Mouse (Mus musculus) CH12.LX (cell line): ENCODE measurements around the gene Pde1b. TPM values are rescaled to one million over a fixed set of nuclear protein-coding genes. Genes with fewer than 3 reads are reported as not detected.

Experiments
- DNase-seq: peaks from one replicate; pipeline ENCODE4 v3.0.0-alpha.2; 2013; ENCODE audit errors: extremely low read depth
- H3K27ac ChIP-seq: 2 replicates; pipeline ENCODE4 v1.5.1; 2012; ENCODE audit warnings: low read depth, mild to moderate bottlenecking, control low read depth, moderate library complexity; ENCODE audit not compliant: insufficient read depth
- H3K27me3 ChIP-seq: replicated peaks from 2 replicates; pipeline ENCODE3; 2012; ENCODE audit warnings: inconsistent platforms
- H3K36me3 ChIP-seq, 2 experiments: replicated peaks in 1 of 2; 2 replicates each; pipeline versions ENCODE3 to v1.6.1; 2012; ENCODE audit warnings: inconsistent platforms in 1 of 2, low read length in 1 of 2, mild to moderate bottlenecking in 1 of 2, mixed read lengths in 1 of 2, moderate library complexity in 1 of 2; ENCODE audit not compliant: control insufficient read depth in 1 of 2, insufficient read depth in 1 of 2
- H3K4me1 ChIP-seq, 2 experiments: 2 replicates each; pipeline ENCODE4 v1.6.1; 2012; ENCODE audit warnings: inconsistent platforms in 1 of 2, moderate library complexity in 1 of 2; ENCODE audit not compliant: insufficient read depth in 2 of 2, control insufficient read depth in 1 of 2
- H3K4me2 ChIP-seq: 2 replicates; pipeline ENCODE4 v1.6.1; 2012; ENCODE audit warnings: low read depth, mild to moderate bottlenecking, control low read depth; ENCODE audit not compliant: poor library complexity, insufficient read depth, severe bottlenecking
- H3K4me3 ChIP-seq, 3 experiments: fragments of 150-350 bp in 1 of 3; sonication (generic) in 1 of 3; replicated peaks in 1 of 3; 2 replicates each; pipeline versions ENCODE3 to v1.5.1; 2011 to 2012; ENCODE audit warnings: low read depth in 2 of 3, low read length in 2 of 3, mild to moderate bottlenecking in 2 of 3, moderate library complexity in 2 of 3, control low read depth in 1 of 3, improper control_type of control experiment in 1 of 3, inconsistent platforms in 1 of 3, mixed read lengths in 1 of 3; ENCODE audit not compliant: poor library complexity in 1 of 3
- H3K79me2 ChIP-seq: replicated peaks from 2 replicates; pipeline ENCODE4 v1.6.1; 2012; ENCODE audit warnings: mild to moderate bottlenecking, moderate library complexity; ENCODE audit not compliant: control insufficient read depth, poor library complexity, insufficient read depth, severe bottlenecking; ENCODE audit errors: extremely low read depth
- H3K9ac ChIP-seq: 2 replicates; pipeline ENCODE4 v1.6.1; 2012; ENCODE audit warnings: low read depth, mild to moderate bottlenecking, control low read depth, moderate library complexity; ENCODE audit not compliant: insufficient read depth
- H3K9me3 ChIP-seq: replicated peaks from 2 replicates; pipeline ENCODE3; 2012; ENCODE audit warnings: low read length, inconsistent platforms, mixed read lengths
- BHLHE40 ChIP-seq: IDR thresholded peaks from 2 replicates; pipeline ENCODE4 v1.6.1; 2011; ENCODE audit warnings: mild to moderate bottlenecking, low read depth, low read length, improper control_type of control experiment
- CHD1 ChIP-seq: IDR thresholded peaks from 2 replicates; pipeline ENCODE4 v1.6.1; 2012; ENCODE audit warnings: low read depth, low read length, improper control_type of control experiment, inconsistent platforms
- CHD2 ChIP-seq: IDR thresholded peaks from 2 replicates; pipeline ENCODE4 v1.6.1; 2011; ENCODE audit warnings: low read length, improper control_type of control experiment
- CTCF ChIP-seq, 2 experiments: IDR thresholded peaks in 1 of 2; conservative IDR thresholded peaks in 1 of 2; 2 replicates each; pipeline ENCODE4 v1.5.1; 2011 to 2012; ENCODE audit warnings: low read depth in 2 of 2, low read length in 2 of 2, improper control_type of control experiment in 1 of 2, inconsistent platforms in 1 of 2, mild to moderate bottlenecking in 1 of 2, moderate library complexity in 1 of 2
- E2F4 ChIP-seq: IDR thresholded peaks from 2 replicates; pipeline ENCODE4 v1.6.1; 2011; ENCODE audit warnings: low read depth, low read length, improper control_type of control experiment; ENCODE audit not compliant: insufficient replicate concordance
- ELF1 ChIP-seq: IDR thresholded peaks from 2 replicates; pipeline ENCODE4 v1.6.1; 2014; ENCODE audit warnings: low read depth, mild to moderate bottlenecking, inconsistent platforms, low read length, improper control_type of control experiment
- EP300 ChIP-seq: IDR thresholded peaks from 2 replicates; pipeline ENCODE4 v1.6.1; 2011; ENCODE audit warnings: low read length, improper control_type of control experiment
- ETS1 ChIP-seq: conservative IDR thresholded peaks from 2 replicates; pipeline ENCODE4 v1.6.1; 2012; ENCODE audit warnings: low read depth, mild to moderate bottlenecking, inconsistent platforms, low read length, improper control_type of control experiment, moderate library complexity
- GABPA ChIP-seq: IDR thresholded peaks from 2 replicates; pipeline ENCODE4 v1.6.1; 2012; ENCODE audit warnings: low read depth, low read length, improper control_type of control experiment, inconsistent platforms; ENCODE audit not compliant: insufficient replicate concordance
- HCFC1 ChIP-seq: IDR thresholded peaks from 2 replicates; pipeline ENCODE4 v1.6.1; 2012; ENCODE audit warnings: low read depth, mild to moderate bottlenecking, inconsistent platforms, low read length, improper control_type of control experiment
- IRF4 ChIP-seq: IDR thresholded peaks from 2 replicates; pipeline ENCODE4 v1.6.1; 2014; ENCODE audit warnings: low read depth, mild to moderate bottlenecking, inconsistent platforms, low read length, improper control_type of control experiment
- JUN ChIP-seq: IDR thresholded peaks from 2 replicates; pipeline ENCODE4 v1.6.1; 2011; ENCODE audit warnings: low read depth, mild to moderate bottlenecking, low read length, improper control_type of control experiment, moderate library complexity; ENCODE audit not compliant: insufficient read depth
- JUND ChIP-seq: conservative IDR thresholded peaks from 2 replicates; pipeline ENCODE4 v1.6.1; 2011; ENCODE audit warnings: low read depth, low read length, improper control_type of control experiment
- KAT2A ChIP-seq: IDR thresholded peaks from 2 replicates; pipeline ENCODE4 v1.6.1; 2012; ENCODE audit warnings: low read length, improper control_type of control experiment, inconsistent platforms; ENCODE audit not compliant: insufficient replicate concordance
- MAFK ChIP-seq: IDR thresholded peaks from 2 replicates; pipeline ENCODE4 v1.6.1; 2011; ENCODE audit warnings: low read length, improper control_type of control experiment; ENCODE audit not compliant: insufficient replicate concordance
- MAX ChIP-seq: IDR thresholded peaks from 2 replicates; pipeline ENCODE4 v1.6.1; 2011; ENCODE audit warnings: low read length, improper control_type of control experiment
- MAZ ChIP-seq: IDR thresholded peaks from 2 replicates; pipeline ENCODE4 v1.6.1; 2012; ENCODE audit warnings: low read depth, mild to moderate bottlenecking, inconsistent platforms, low read length, improper control_type of control experiment, moderate library complexity
- MEF2A ChIP-seq: IDR thresholded peaks from 2 replicates; pipeline ENCODE4 v1.6.1; 2014; ENCODE audit warnings: low read depth, mild to moderate bottlenecking, inconsistent platforms, low read length, improper control_type of control experiment, borderline replicate concordance
- MXI1 ChIP-seq: IDR thresholded peaks from 2 replicates; pipeline ENCODE4 v1.6.1; 2011; ENCODE audit warnings: mild to moderate bottlenecking, low read depth, low read length, improper control_type of control experiment
- MYC ChIP-seq: IDR thresholded peaks from 2 replicates; pipeline ENCODE4 v1.6.1; 2011; ENCODE audit warnings: low read depth, mild to moderate bottlenecking, improper control_type of control experiment, low read length
- NELFE ChIP-seq: IDR thresholded peaks from 2 replicates; pipeline ENCODE4 v1.6.1; 2011; ENCODE audit warnings: low read depth, low read length, improper control_type of control experiment
- NRF1 ChIP-seq: IDR thresholded peaks from 2 replicates; pipeline ENCODE4 v1.6.1; 2014; ENCODE audit warnings: low read depth, mild to moderate bottlenecking, inconsistent platforms, low read length, improper control_type of control experiment, moderate library complexity
- PAX5 ChIP-seq: IDR thresholded peaks from 2 replicates; pipeline ENCODE4 v1.6.1; 2012; ENCODE audit warnings: low read length, inconsistent platforms, mixed read lengths
- POLR2A ChIP-seq: IDR thresholded peaks from 2 replicates; pipeline ENCODE4 v1.6.1; 2011; ENCODE audit warnings: low read depth, mild to moderate bottlenecking, improper control_type of control experiment, low read length
- POLR2AphosphoS2 ChIP-seq: IDR thresholded peaks from 2 replicates; pipeline ENCODE4 v1.6.1; 2011; ENCODE audit warnings: low read depth, low read length, improper control_type of control experiment
- RAD21 ChIP-seq: IDR thresholded peaks from 2 replicates; pipeline ENCODE4 v1.6.1; 2011; ENCODE audit warnings: low read depth, mild to moderate bottlenecking, low read length, improper control_type of control experiment, moderate library complexity
- RCOR1 ChIP-seq: conservative IDR thresholded peaks from 2 replicates; pipeline ENCODE4 v1.6.1; 2012; ENCODE audit warnings: low read depth, mild to moderate bottlenecking, inconsistent platforms, low read length, improper control_type of control experiment
- SIN3A ChIP-seq: IDR thresholded peaks from 2 replicates; pipeline ENCODE4 v1.6.1; 2012; ENCODE audit warnings: low read length, improper control_type of control experiment, inconsistent platforms
- SMC3 ChIP-seq: IDR thresholded peaks from 2 replicates; pipeline ENCODE4 v1.6.1; 2011; ENCODE audit warnings: low read depth, low read length, improper control_type of control experiment
- TBP ChIP-seq: conservative IDR thresholded peaks from 2 replicates; pipeline ENCODE4 v1.6.1; 2011; ENCODE audit warnings: low read depth, low read length, improper control_type of control experiment
- TCF12 ChIP-seq: IDR thresholded peaks from 2 replicates; pipeline ENCODE4 v1.6.1; 2014; ENCODE audit warnings: low read depth, mild to moderate bottlenecking, inconsistent platforms, low read length, improper control_type of control experiment
- UBTF ChIP-seq: IDR thresholded peaks from 2 replicates; pipeline ENCODE4 v1.6.1; 2012; ENCODE audit warnings: low read depth, mild to moderate bottlenecking, inconsistent platforms, low read length, improper control_type of control experiment, moderate library complexity
- USF1 ChIP-seq: IDR thresholded peaks from 2 replicates; pipeline ENCODE4 v1.6.1; 2014; ENCODE audit warnings: low read depth, mild to moderate bottlenecking, inconsistent platforms, low read length, improper control_type of control experiment
- USF2 ChIP-seq: conservative IDR thresholded peaks from 2 replicates; pipeline ENCODE4 v1.6.1; 2011; ENCODE audit warnings: low read depth, low read length, improper control_type of control experiment
- ZC3H11A ChIP-seq: IDR thresholded peaks from 2 replicates; pipeline ENCODE4 v1.6.1; 2012; ENCODE audit warnings: low read depth, mild to moderate bottlenecking, inconsistent platforms, low read length, improper control_type of control experiment
- ZKSCAN1 ChIP-seq: IDR thresholded peaks from 2 replicates; pipeline ENCODE4 v1.6.1; 2012; ENCODE audit warnings: low read depth, inconsistent platforms, low read length, improper control_type of control experiment, borderline replicate concordance
- ZMIZ1 ChIP-seq: IDR thresholded peaks from 2 replicates; pipeline ENCODE4 v1.6.1; 2012; ENCODE audit warnings: low read depth, mild to moderate bottlenecking, inconsistent platforms, low read length, improper control_type of control experiment
- ZNF384 ChIP-seq: IDR thresholded peaks from 2 replicates; pipeline ENCODE4 v1.6.1; 2012; ENCODE audit warnings: low read depth, low read length, improper control_type of control experiment, inconsistent platforms
- dilution Hi-C: fragments of 300-500 bp; cut with MboI; formaldehyde crosslinking; loops from 2 replicates; pipeline ENCODE4 v1.14.3; 2020; ENCODE audit warnings: low sequenced_read_pairs; ENCODE audit not compliant: extremely low pct_unique_long_range_greater_than_20kb, extremely low pct_ligation_motif_present
- in situ Hi-C: fragments of 300-500 bp; cut with MboI; formaldehyde crosslinking; loops from 3 replicates; pipeline ENCODE4 v1.14.3; 2019; ENCODE audit warnings: low sequenced_read_pairs, low pct_ligation_motif_present, low pct_unique_long_range_greater_than_20kb, mixed read lengths
- polyA plus RNA-seq: library from polyadenylated mRNA; unstranded; fragments of >175 nt; gene quantifications from 2 replicates; pipeline ENCODE4 v1.2.1, GENCODE M21; 2012; ENCODE audit warnings: low read depth; ENCODE audit not compliant: insufficient read length
- total RNA-seq, 2 experiments: library from RNA; depleted of rRNA; stranded (reverse); fragments of 300-350 nt in 1 of 2; fragments of >200 nt in 1 of 2; gene quantifications; 2 replicates each; pipeline ENCODE4 v1.2.3; 2012 to 2014

Pde1b gene
- total and polyA plus RNA-seq, 3 experiments: 14.2 to 36.7 (median 15.0) TPM

DNA sequence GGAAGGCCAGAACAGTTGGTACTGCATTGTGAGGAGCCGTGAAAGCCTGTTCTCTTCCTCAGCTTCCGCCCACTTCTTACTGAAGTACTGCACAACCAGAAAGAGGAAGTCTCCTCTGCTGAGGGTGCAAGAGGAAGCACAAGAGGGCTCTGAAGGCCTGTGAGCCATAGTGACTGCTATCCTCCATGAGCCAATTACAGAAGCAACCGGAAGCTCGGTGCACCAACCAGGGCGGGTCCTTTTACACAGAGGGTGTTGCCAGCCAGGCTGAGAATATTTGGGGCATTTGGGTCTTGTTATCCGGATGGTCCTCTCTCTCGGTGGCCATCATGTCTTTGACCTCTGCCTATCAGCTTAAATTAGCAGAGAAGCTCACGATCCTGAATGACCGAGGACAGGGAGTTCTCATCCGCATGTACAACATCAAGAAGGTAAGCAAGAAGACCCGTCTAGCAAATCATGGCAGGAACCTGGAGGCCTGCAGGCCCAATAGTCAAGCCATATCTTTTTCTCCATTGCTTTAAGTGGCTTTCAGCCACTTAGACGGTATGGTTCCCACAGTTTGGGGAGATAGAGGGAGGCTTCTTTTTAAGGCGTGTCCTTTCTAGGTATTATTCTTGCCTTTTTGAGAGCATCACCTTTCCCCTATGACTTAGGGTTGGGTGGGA, 49.1 kb upstream of the Pde1b start, which contains the start of gene Nckap1l:
TSS of gene Nckap1l (plus strand) at position 244 of the 668 bp plus-strand sequence.
- DNase-seq: peak; percentile 99
- dilution Hi-C loops: no loop called here
- in situ Hi-C loops: no loop called here
- no peaks in the 10 kb centered on the region for H3K27me3 ChIP-seq
- TF ChIP-seq MAFK: peak; percentile 51; the same call in 1 of the 2 replicates
- TF ChIP-seq TCF12: peak; percentile 65
- TF ChIP-seq ZKSCAN1: no peak; the same call in 1 of the 2 replicates
- TF ChIP-seq MAX: peak; percentile 71
- peak in 1 of 2 experiments; percentile 12; a peak in 1 of 4 replicates for TF ChIP-seq CTCF (conservative IDR thresholded peaks at IDR 0.05 in 1 of 2, IDR thresholded peaks at IDR 0.05 in 1 of 2; ENCODE audit: low read depth in 2 of 2, low read length in 2 of 2)
- TF ChIP-seq MEF2A: peak; percentile 65; the same call in 1 of the 2 replicates
- no peak for TF ChIP-seq ZNF384
- TF ChIP-seq CHD1: peak; percentile 83
- TF ChIP-seq MAZ: peak; percentile 72; the same call in 1 of the 2 replicates
- TF ChIP-seq JUN: no peak
- TF ChIP-seq RAD21: peak; percentile 0
- no peak for TF ChIP-seq BHLHE40
- peak; percentile 46; the same call in 1 of the 2 replicates for TF ChIP-seq NRF1
- no peak for TF ChIP-seq GABPA
- TF ChIP-seq ZMIZ1: peak; percentile 89
- 0 out of 2 replicates have a peak, but pooled peaks have one; percentile 39 for TF ChIP-seq IRF4
- peak; percentile 89 for TF ChIP-seq POLR2AphosphoS2
- TF ChIP-seq KAT2A: peak; percentile 79
- TF ChIP-seq POLR2A: peak; percentile 91
- TF ChIP-seq JUND: peak; percentile 44
- TF ChIP-seq UBTF: no peak
- no peak for TF ChIP-seq ZC3H11A
- peak; percentile 71 for TF ChIP-seq HCFC1
- TF ChIP-seq MXI1: peak; percentile 61; the same call in 1 of the 2 replicates
- TF ChIP-seq ETS1: 0 out of 2 replicates have a peak, but pooled peaks have one; percentile 38
- peak; percentile 72; the same call in 1 of the 2 replicates for TF ChIP-seq RCOR1
- TF ChIP-seq TBP: peak; percentile 96
- TF ChIP-seq PAX5: no peak
- peak; percentile 68; the same call in 1 of the 2 replicates for TF ChIP-seq MYC
- no peak for TF ChIP-seq EP300
- TF ChIP-seq ELF1: peak; percentile 94
- peak; percentile 77; the same call in 1 of the 2 replicates for TF ChIP-seq SIN3A
- TF ChIP-seq E2F4: peak; percentile 56; the same call in 1 of the 2 replicates
- TF ChIP-seq CHD2: peak; percentile 77
- TF ChIP-seq NELFE: peak; percentile 93
- TF ChIP-seq USF1: no peak
- TF ChIP-seq USF2: no peak
- TF ChIP-seq SMC3: peak; percentile 14; the same call in 1 of the 2 replicates
- TF ChIP-seq, all 38 proteins: peak for 27
- Histone ChIP-seq H3K4me2 (peak within 1 kb of the TSS; percentile 88), H3K4me3 (peak within 1 kb of the TSS; percentile 71 to 81 (median 73)), H3K9ac (peak within 1 kb of the TSS; percentile 96), H3K9me3 (no peaks in the 10 kb centered on the region), H3K27ac (peak within 1 kb of the TSS; percentile 53), H3K36me3 (peaks cover 12 to 31% of the 10 kb centered on the region in 2 experiments), H3K79me2 (peaks cover 26% of the 10 kb centered on the region), H3K4me1 (peaks cover 5 to 30% of the 10 kb centered on the region in 2 experiments)
